Mouse (Mus musculus) cortical plate, adult 2 months (tissue): ENCODE data around the gene Lmna. TPM values are rescaled to one million over a fixed set of nuclear protein-coding genes. Genes with fewer than 3 reads are reported as not detected.
A peak's percentile ranks its signal among the peaks of the same experiment; 100 is the strongest.

Experiments
- H3K27ac ChIP-seq: fragments of 200-500 bp; 2 replicates; pipeline ENCODE4 v1.5.1; 2012; ENCODE audit warnings: low read length, control low read depth, inconsistent platforms; ENCODE audit not compliant: insufficient read depth
- H3K4me1 ChIP-seq: fragments of 200-500 bp; 2 replicates; pipeline ENCODE4 v1.6.1; 2011; ENCODE audit warnings: low read length; ENCODE audit not compliant: control insufficient read depth, insufficient read depth
- H3K4me3 ChIP-seq: fragments of 200-500 bp; 2 replicates; pipeline ENCODE4 v1.5.1; 2011; ENCODE audit warnings: mild to moderate bottlenecking, low read length, control low read depth; ENCODE audit not compliant: insufficient read depth
- CTCF ChIP-seq: fragments of 200-500 bp; IDR thresholded peaks from 2 replicates; pipeline ENCODE4 v1.5.1; 2011; ENCODE audit warnings: mild to moderate bottlenecking, control low read depth, low read length; ENCODE audit not compliant: insufficient read depth; ENCODE audit errors: extremely low read depth
- POLR2A ChIP-seq: fragments of 200-500 bp; IDR thresholded peaks from 2 replicates; pipeline ENCODE4 v1.6.1; 2011; ENCODE audit warnings: mild to moderate bottlenecking, low read length, control low read depth; ENCODE audit not compliant: insufficient read depth; ENCODE audit errors: extremely low read depth
- polyA plus RNA-seq: library from polyadenylated mRNA; depleted of rRNA; stranded (reverse); fragments of >200 nt; gene quantifications from 2 replicates; pipeline ENCODE4 v1.2.3, GENCODE M21; 2012

Lmna gene
- polyA plus RNA-seq, 1 experiment = 64.7 TPM

DNA sequence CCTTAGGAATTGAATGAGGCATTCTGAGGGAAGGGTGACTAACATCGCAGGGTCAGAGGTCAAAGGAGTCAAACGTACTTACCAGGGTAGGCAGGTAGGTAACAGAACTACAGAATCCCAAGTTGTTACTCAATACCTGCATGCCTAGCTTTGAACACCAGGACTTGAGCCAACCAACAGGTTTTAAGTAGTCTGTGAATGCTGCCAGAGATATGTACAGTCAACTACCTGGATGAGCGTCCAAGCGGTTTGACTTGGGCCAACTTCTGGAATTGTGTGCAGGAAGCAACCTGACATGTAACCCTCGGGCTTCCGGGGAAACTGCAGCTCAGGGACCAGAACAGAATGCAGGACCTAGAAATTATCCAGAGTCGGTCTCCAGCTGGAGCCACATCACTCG lies 13.3 kb upstream of the Lmna start:
- H3K27ac ChIP-seq = no peak overlapping the region

GRCm38 (mm10) chr3:88521803-88522331 lies 12.1 kb upstream of the Lmna start:
- Histone ChIP-seq H3K4me1 (no peaks in the 10 kb centered on the region), H3K27ac (no peak overlapping the region), H3K4me3 (no peak overlapping the region)
- TF ChIP-seq POLR2A (no peak), CTCF (peak; percentile 90)

More for the DNA sequence above, 13.3 kb upstream of the Lmna start:
- TF ChIP-seq CTCF (no peak), POLR2A (no peak)
- no peaks in the 10 kb centered on the region for H3K4me1 ChIP-seq
- no peak overlapping the region for H3K4me3 ChIP-seq

DNA sequence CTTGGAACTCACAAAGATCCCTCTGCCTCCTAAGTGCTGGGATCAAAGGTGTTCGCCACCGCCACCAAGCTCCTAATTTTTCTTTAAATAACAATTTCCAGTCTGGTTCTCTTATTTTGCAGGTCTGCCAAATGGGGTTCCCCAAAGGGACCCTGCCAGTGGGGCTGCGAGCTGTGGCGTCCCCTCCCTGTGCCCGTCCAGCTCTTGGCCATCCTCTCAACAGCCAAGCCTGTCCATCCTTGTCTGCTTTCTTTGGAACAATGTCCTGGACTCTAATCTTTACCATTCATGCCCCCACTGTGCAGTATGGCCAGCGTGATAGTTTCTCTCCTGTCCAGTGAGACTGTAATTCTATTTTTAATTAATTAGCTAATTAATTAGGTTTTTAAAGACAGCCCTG lies 11.4 kb upstream of the Lmna start:
- TF ChIP-seq POLR2A (no peak), CTCF (no peak)
- H3K4me1 ChIP-seq = no peaks in the 10 kb centered on the region
- H3K27ac ChIP-seq = no peak overlapping the region
- H3K4me3 ChIP-seq = no peak overlapping the region

DNA sequence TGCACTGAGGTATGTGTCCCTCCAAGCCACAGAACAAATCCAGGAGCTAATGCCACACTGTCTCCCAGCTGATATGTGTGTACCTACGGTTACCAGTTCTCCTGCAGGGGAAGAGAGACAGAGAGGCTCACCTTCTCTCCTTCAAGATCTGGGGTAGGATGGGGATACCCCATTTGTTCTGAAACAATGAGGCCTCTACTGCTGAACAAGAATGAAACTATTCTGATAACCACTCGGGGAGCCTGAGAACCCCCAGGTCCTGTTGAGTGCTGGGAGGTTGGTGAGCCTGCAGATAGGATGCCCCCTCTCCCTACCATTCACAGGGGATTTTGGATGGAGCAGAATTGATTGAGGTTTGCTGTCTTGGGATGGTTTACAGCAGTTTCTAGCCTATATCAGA lies 10.3 kb upstream of the Lmna start:
- H3K4me3 ChIP-seq = no peak overlapping the region
- TF ChIP-seq POLR2A (no peak), CTCF (no peak)
- H3K27ac ChIP-seq = no peak overlapping the region
- no peaks in the 10 kb centered on the region for H3K4me1 ChIP-seq

DNA sequence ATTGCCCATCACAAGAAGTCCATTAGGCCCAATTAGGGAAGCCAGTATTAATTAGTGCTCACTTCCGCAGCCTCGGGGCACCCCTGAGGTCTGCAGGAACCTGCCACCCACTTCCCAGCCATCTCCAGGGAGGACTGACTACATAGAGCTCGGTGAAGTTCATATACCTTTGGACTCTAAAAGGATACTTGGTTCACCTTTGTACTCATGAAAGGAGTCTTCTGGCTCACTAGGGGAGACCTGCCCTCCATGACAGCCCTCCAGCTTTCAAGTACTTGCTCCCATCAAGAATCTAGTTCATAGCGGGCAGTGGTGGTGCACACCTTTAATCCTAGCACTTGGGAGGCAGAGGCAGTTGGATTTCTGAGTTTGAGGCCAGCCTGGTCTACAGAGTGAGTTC lies 8.7 kb upstream of the Lmna start:
- no peak for TF ChIP-seq POLR2A
- no peak for TF ChIP-seq CTCF
- no peak overlapping the region for H3K27ac ChIP-seq
- H3K4me1 ChIP-seq = no peaks in the 10 kb centered on the region
- no peak overlapping the region for H3K4me3 ChIP-seq

GRCm38 (mm10) chr3:88516407-88516806 lies 6.7 kb upstream of the Lmna start:
- H3K4me3 ChIP-seq = no peak overlapping the region

DNA sequence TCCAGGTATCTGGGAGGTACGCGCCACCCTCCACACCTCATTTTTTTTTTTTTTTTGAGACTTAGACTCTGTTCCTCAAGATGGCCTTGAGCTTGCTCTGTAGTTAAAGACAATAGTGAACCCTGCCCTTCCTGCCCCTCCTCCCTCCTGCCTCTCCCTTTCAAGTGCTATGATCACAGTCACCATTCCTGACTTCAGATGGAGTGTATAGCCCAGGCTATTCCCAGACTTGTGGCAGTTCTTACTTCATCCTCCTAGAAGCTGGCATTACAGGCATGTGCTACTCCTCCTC lies 5.3 kb upstream of the Lmna start:
- no peak for TF ChIP-seq CTCF
- no peak for TF ChIP-seq POLR2A
- Histone ChIP-seq H3K4me3 (no peak overlapping the region), H3K27ac (no peak overlapping the region), H3K4me1 (no peaks in the 10 kb centered on the region)

More at GRCm38 (mm10) chr3:88516407-88516806, 6.7 kb upstream of the Lmna start:
- no peak overlapping the region for H3K27ac ChIP-seq
- no peaks in the 10 kb centered on the region for H3K4me1 ChIP-seq
- TF ChIP-seq CTCF = no peak
- TF ChIP-seq POLR2A = no peak

GRCm38 (mm10) chr3:88514231-88515094 lies 4.7 kb upstream of the Lmna start:
- no peak overlapping the region for H3K4me3 ChIP-seq
- TF ChIP-seq POLR2A = no peak
- TF ChIP-seq CTCF = no peak

DNA sequence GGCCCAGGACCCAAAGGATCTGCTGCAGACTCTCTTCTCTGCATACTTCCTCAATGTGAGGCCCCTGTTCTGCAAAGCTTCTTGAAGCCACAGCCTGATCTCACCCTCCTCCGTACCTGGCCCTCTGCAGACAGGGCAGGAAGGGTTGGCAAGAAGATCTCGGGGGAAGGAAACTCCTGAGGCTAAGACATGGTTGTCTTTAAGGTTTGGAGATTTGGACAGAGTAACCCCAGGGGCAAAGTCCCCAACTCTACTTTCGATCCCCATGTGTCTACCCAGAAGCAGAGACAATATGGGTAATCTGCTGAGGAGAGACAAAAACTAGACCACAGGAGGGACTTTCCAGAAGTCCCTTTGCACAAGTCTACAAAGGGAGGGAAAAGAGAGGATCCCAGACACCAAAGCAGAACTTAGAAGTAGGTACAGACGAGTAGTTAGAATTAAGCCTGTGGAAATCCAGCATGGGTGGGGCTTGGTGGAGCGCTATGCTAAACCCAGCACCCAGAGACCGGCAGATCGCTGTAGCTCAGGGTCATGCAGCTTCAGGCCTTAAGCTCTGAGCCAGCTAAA lies 3.9 kb upstream of the Lmna start:
- Histone ChIP-seq H3K4me1 (no peaks in the 10 kb centered on the region), H3K4me3 (no peak overlapping the region), H3K27ac (no peak overlapping the region)
- TF ChIP-seq POLR2A (no peak), CTCF (no peak)

More at GRCm38 (mm10) chr3:88514231-88515094, 4.7 kb upstream of the Lmna start:
- Histone ChIP-seq H3K27ac (no peak overlapping the region), H3K4me1 (no peaks in the 10 kb centered on the region)

DNA sequence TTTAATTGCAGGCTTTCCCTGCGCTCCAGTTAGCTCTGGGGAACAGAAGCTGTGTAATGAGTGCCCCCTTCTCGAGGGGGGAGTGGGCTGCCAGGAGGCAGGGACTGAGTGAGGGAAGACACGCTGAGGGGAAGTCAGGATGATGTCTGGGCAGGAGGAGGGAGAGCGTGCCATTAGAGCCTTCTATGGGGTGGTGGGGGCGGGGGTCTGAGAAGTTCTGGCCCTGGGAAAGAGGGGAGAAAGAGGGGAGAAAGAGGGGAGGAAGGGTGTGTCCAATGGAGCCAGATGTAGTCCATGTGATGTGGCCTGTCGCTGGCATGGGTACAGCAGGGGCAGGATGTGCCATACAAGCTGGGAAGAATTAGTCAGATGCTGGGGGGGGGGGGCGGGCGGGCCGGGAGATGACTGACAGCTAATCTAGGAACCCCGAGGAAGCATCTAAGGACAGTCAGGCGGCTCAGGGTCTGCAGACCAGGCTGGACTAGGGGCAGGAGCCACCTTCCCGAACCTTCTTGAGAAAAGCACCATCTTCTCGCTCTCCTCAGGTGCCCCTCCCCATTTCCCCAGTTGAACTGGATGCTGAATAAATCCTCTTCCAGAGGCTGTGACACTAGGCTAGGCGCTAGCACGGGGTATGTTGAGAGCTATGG lies 3.3 kb upstream of the Lmna start:
- TF ChIP-seq POLR2A (no peak), CTCF (no peak)
- Histone ChIP-seq H3K27ac (no peak overlapping the region), H3K4me3 (no peak overlapping the region), H3K4me1 (no peaks in the 10 kb centered on the region)
